Mouse (Mus musculus) cerebral cortex, adult 2 months (tissue): ENCODE results near the gene Vcl.

Experiments used
- WGBS: fragments of 180-500 bp; shearing (Covaris S2); methylation state at CpG from one replicate; pipeline ENCODE4 v1.1.7; 2018; 5-methylcytosine and 5-hydroxymethylcytosine counted together

The Vcl gene

GRCm38 (mm10) chr14:20928848-20929745 is at the start of gene Vcl:
Gene Vcl, plus strand, starts transcription at chr14:20929398.
- WGBS: under 1% methylated on average over 82 of the region's 89 CpGs

- WGBS: 90% methylated on average over 5 of the region's 5 CpGs
Observed at GRCm38 (mm10) chr14:20884691-20885090, 44.5 kb upstream of the Vcl start.

GRCm38 (mm10) chr14:20885091-20885888 is 43.9 kb upstream of the Vcl start:
- 31% methylated on average over 10 of the region's 10 CpGs for WGBS

GRCm38 (mm10) chr14:20886266-20886665 is 42.9 kb upstream of the Vcl start:
- 56% methylated on average over 4 of the region's 4 CpGs for WGBS

GRCm38 (mm10) chr14:20887541-20888085 is 41.6 kb upstream of the Vcl start:
- WGBS: 94% methylated on average over 7 of the region's 7 CpGs

GRCm38 (mm10) chr14:20891941-20892402 is 37.2 kb upstream of the Vcl start:
- WGBS: 15% methylated on average over 9 of the region's 9 CpGs

GRCm38 (mm10) chr14:20893815-20894214 is 35.4 kb upstream of the Vcl start:
- 37% methylated on average over 4 of the region's 4 CpGs for WGBS

GRCm38 (mm10) chr14:20901267-20901666 is 27.9 kb upstream of the Vcl start:
- WGBS: 61% methylated on average over 3 of the region's 3 CpGs

GRCm38 (mm10) chr14:20903137-20903536 is 26.1 kb upstream of the Vcl start:
- 86% methylated on average over 6 of the region's 6 CpGs for WGBS

GRCm38 (mm10) chr14:20911811-20912210 is 17.4 kb upstream of the Vcl start:
- 94% methylated on average over 2 of the region's 2 CpGs for WGBS

- WGBS: 22% methylated on average over 2 of the region's 2 CpGs
Observed at GRCm38 (mm10) chr14:20914415-20914814, 14.8 kb upstream of the Vcl start.

- 93% methylated on average over 7 of the region's 7 CpGs for WGBS
Observed at GRCm38 (mm10) chr14:20916625-20917612, 12.3 kb upstream of the Vcl start.

- WGBS: 87% methylated on average over 5 of the region's 5 CpGs
Observed at GRCm38 (mm10) chr14:20924071-20924789, 5.0 kb upstream of the Vcl start.

GRCm38 (mm10) chr14:20927470-20928307 is 1.5 kb upstream of the Vcl start:
- 91% methylated on average over 4 of the region's 4 CpGs for WGBS

- 43% methylated on average over 4 of the region's 4 CpGs for WGBS
Observed at GRCm38 (mm10) chr14:20928308-20928685, 901 bp upstream of the Vcl start.

GRCm38 (mm10) chr14:20929814-20930434 is 726 bp downstream of the Vcl start:
- 2% methylated on average over 19 of the region's 19 CpGs for WGBS

GRCm38 (mm10) chr14:20930481-20931391 is 1.5 kb downstream of the Vcl start:
- WGBS: 42% methylated on average over 8 of the region's 8 CpGs

- 36% methylated on average over 2 of the region's 2 CpGs for WGBS
Observed at GRCm38 (mm10) chr14:20938424-20938823, 9.2 kb downstream of the Vcl start.
